Mouse (Mus musculus) right cerebral cortex, postnatal 4 days (tissue): ENCODE results near the gene Lmod1.

ENCODE experiments used
- DNase-seq: peaks from one replicate; pipeline ENCODE4 v3.0.0-alpha.2; 2022

Lmod1 gene

GRCm38 (mm10) chr1:135324571-135324970, at the start of gene Lmod1:
Lmod1 (plus strand) TSS chr1:135324807.
- no peak for DNase-seq

DNA sequence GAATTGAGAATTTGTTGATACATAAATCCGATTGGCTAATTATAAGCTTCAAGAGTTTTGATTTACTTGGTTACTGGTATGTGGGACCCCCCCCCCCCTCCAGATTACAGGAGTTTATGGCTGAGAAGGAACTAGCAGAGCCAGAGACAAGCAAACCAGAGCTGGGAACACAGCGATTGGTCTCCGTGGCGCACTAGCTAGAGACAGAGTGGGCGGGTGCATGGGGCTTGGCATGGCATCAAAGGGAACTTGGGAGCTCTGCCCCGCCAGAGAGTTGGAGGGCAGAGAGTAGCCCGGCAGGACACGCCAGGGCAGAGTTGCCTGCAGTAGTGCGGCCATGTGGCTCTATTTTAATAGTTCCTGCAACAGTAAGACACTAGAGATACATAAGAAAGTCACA, 44.0 kb upstream of the Lmod1 start:
- DNase-seq, result peak; percentile 41

DNA sequence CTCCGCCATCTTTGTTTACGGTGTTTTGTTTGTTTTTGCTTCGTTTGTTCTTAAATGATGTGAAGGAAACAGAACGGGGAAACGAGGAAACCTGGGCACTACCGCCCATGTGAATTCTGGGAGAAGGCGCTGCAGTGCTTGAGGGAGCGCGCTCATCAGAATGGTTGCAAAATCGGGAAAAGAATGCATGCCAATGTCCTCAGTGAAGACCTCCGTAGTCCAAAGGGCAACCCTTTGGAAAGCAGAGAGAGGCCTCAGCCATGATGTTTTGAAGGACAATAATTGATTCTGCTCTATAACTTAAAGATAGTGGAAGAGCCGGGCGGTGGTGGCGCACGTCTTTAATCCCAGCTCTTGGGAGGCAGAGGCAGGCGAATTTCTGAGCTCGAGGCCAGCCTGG, 42.8 kb upstream of the Lmod1 start:
- DNase-seq, result no peak

GRCm38 (mm10) chr1:135282536-135283286, 41.9 kb upstream of the Lmod1 start:
- DNase-seq, result no peak

- DNase-seq, result no peak
These were observed 41.3 kb upstream of the Lmod1 start for GRCm38 (mm10) chr1:135283287-135283825.

DNA sequence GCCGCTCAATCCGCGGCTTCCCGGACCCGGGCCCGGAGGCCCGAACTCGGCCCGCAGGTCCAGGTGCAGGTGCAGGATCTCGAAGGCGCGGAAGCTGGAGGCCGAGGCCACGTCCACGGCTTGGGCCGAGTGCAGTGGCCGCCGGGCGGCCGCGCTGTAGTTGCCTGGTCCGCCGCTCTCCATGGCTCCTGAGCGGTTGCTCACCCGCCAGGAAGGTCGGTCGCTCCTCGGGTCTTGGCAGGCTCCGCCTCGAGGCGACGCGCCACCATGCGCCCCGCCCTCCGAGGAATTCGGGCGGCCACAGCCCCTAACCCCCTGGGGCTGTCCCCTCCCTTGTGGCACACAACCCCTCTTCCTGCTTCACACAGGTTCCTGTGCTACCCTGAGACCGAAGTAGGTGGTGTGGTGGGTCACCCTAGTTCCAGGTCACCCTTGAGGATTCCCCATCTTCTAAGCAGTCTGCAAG, 40.7 kb upstream of the Lmod1 start, which contains the start of gene Rnpep:
Rnpep (minus strand) TSS at position 259 of the 466 bp plus-strand sequence.
- peak; percentile 71 for DNase-seq

GRCm38 (mm10) chr1:135286311-135286710, 38.3 kb upstream of the Lmod1 start:
- no peak for DNase-seq

GRCm38 (mm10) chr1:135290908-135291307, 33.7 kb upstream of the Lmod1 start:
- DNase-seq, result no peak

DNA sequence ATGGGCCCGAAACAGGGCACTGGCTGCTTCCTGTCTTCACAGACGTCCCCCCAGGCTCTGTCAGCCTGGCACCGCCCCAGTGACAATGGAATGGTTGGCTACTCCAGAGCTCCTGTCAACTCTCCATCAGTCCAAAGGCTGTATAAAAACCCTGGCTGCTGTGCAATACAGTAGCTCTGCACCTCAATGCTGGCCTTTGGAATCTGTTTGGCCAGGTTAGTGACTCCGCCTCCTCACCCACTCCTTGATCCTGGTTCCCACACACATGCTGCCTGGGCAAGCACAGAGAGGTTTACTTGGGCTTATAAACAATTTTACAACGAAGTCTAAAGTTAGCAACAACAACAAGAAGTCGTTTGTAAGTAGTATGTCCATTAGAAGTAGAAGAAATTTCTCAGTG, 13.3 kb upstream of the Lmod1 start:
- DNase-seq, result no peak

- DNase-seq, result no peak
These were observed 12.4 kb upstream of the Lmod1 start for GRCm38 (mm10) chr1:135312201-135312600.

DNA sequence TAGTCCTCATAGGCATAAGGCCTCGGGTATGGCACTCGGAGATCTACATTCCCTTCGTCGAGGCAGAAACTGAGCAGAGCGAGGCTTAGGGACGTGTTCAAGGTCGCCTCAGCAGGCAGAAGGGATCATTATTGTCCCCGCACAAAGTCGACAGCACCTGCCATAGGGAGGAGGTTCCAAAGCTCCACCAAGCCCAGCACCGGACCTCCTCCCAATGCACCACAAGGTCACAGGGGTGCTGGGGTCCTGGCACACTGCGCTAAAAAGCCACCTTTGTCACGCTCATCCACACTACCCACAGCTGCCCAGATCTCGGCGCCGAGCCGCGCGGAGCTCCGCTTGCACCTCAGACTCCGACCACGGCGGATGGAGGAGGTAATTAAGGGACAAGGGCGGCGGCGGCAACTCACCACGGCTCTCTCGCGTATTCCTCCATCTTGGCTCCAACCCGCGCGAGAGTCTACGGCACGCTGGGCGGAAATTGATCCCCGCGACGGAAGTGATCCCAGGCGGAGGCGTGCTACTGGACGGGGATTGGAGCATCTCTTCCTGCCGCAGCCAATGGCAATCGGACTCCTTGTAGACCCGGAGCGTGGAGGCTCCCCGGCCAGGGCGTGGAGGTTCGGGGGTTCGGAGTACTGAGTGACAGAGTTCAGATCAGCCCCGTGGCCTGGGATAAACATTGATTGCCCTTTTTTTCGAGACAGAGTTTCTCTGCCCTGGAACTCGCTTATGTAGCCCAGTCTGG, 11.1 kb upstream of the Lmod1 start, which contains the start of gene Timm17a:
Timm17a (minus strand) TSS at position 495 of the 748 bp plus-strand sequence.
- peak; percentile 90 for DNase-seq

- DNase-seq, result no peak
These were observed 1.2 kb upstream of the Lmod1 start for GRCm38 (mm10) chr1:135323367-135323901.

- no peak for DNase-seq
These were observed 1.3 kb downstream of the Lmod1 start for GRCm38 (mm10) chr1:135325934-135326333.

DNA sequence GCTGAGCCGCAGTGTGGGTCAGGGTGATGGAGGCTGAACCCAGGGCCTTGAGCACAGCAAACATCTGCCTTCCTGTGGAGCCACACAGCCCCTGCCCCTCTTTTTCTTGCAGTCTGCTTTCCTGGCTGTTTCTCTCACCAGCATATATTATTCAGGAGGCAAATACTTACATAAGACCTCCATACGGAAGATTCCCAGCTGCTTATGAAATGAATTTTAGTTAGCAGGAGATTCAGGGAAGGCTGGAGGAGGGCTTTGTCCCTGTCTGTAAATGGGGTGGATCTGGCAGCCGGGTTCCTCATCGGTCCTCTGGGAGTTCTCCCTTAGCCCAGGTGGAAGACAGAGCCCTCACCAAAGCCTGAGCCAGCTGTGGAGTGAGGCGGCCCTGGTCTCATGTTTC, 3.8 kb downstream of the Lmod1 start:
- no peak for DNase-seq

GRCm38 (mm10) chr1:135330578-135330977, 6.0 kb downstream of the Lmod1 start:
- no peak for DNase-seq

DNA sequence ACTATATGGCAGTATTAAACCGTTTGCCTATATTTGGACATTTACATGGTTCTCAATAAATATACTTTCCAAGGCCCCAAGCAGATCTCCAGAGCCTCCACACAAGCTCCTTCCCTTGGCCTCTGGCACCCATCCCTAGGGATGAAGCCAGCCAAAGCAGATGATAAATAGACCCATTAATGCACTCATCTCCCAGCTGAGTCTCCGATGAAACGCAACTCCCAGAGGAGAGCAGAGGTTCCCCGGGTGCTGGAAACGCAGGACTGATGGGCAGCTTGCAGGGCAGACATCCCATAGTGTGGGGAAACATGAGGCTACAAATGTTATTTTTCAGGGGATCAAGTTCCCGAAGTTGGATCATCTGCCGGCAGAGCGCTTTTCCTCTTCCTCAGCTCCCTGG, 17.3 kb downstream of the Lmod1 start:
- DNase-seq, result no peak

GRCm38 (mm10) chr1:135344026-135344425, 19.4 kb downstream of the Lmod1 start:
- DNase-seq, result no peak

DNA sequence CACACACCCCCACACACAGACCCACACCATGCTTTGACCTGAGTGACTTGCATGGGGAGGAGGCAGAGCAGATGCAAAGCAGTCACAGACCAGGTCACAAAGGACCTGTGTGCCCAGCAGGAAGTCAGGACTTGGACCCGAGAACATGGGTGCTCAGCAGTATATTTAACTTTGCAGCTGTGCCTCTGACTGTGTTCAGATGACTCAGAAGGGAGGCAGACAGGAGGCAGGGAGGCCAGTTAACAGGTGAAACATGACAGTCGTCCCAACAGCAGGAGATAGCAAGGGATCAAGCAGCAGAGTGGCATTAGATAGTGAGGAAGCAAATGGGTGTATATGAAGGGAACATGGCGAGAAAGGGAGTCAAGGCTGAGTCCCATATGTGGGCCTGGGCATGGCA, 22.3 kb downstream of the Lmod1 start:
- DNase-seq, result no peak

DNA sequence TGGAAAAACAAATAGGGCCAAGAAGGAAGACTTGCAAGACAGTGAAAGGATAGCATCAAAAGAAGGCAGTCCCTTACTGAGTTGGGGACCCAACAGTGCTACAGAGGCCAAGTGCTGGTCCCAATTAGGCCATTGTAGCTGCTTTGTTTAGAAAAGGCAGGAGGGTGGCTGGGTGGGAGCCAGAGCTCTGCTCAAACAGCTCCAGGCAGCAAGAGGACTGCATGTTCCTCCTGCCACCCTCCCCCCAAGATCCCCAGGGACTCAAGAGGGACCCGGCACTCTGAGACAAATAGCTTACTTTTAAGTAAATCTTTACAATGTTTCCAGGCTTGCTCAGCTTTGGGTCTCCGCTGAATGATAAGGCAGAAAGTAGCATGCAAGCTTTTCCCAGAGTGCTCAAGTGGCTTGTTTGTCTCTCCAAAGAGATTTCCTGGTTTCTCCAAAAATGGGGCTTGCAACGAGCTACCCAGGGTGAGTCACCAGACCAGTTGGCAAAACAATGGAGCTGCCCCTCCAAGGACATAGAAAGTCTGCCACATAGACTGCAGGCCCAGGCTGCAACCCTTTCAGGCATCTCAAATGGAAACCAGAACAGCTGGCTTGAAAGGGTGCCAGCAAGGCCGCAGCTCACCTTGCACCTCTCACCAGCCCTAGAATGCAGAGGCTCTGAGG, 23.0 kb downstream of the Lmod1 start:
- DNase-seq, result peak; percentile 21

- no peak for DNase-seq
These were observed 27.3 kb downstream of the Lmod1 start for GRCm38 (mm10) chr1:135351953-135352352.

DNA sequence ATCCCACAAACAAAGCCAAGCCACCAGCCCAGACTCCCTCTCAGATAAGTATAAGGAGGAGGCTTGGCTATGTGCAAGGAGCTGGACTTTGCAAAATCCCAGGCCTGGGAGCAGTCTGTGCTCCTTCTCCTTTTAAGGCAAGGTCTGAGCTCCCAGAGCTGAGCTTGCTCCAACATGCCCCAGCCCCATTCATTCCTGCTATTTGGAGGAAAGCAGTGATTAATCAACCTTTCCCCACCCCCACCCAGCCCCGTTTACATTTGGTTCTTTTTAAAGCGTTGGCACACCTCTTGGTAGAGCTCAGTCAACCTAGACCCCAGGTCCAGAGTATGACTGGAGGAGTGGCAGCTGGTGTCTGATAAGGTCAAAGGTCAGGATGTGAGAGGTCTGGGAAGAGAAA, 34.5 kb downstream of the Lmod1 start:
- DNase-seq, result no peak

- no peak for DNase-seq
These were observed 36.9 kb downstream of the Lmod1 start for GRCm38 (mm10) chr1:135361491-135361890.

GRCm38 (mm10) chr1:135362115-135362514, 37.5 kb downstream of the Lmod1 start:
- DNase-seq, result no peak
